In genomic region chr4:132338943-132339342, GRCm38 (mm10) we compare ENCODE assay signal across 14 mouse cellular contexts. TPM values are rescaled to one million over a fixed set of nuclear protein-coding genes. Genes with fewer than 3 reads are reported as not detected.
DNase-seq lines count a peak whose midpoint lies in the region; ATAC-seq lines count a peak whose summit lies in the region.
"Had no signal": no experiment of that assay in that cellular context is flagged by ENCODE, and none has a peak within 500 bp of the region (broad histone marks: within the 10 kb centered on the region; RNA-seq: fewer than 3 reads in every experiment).

No protein-coding gene starts in this region.

- intact Hi-C loops in left cerebral cortex, postnatal 14 days (cut with DNase I) = no loop called here
- intact Hi-C loops in gastrocnemius, postnatal 36 days (cut with DNase I) = no loop called here

- H3K4me3 ChIP-seq in liver, embryonic 11.5 days (ENCODE audit: low read depth, low read length) = no peak overlapping the region
- H3K4me3 ChIP-seq: embryonic facial prominence, embryonic 13.5 days; hindbrain, embryonic 10.5 days; liver, embryonic 12.5 days; neural tube, embryonic 15.5 days had no signal

- no peak for ATAC-seq in liver, embryonic 11.5 days (replicated peaks; ENCODE audit: low FRiP score)
- ATAC-seq: liver, embryonic 12.5 days; Patski had no signal

- H3K27ac ChIP-seq in liver, embryonic 11.5 days (ENCODE audit: low read depth, low read length) = no peak overlapping the region
- H3K27ac ChIP-seq: embryonic facial prominence, embryonic 13.5 days; hindbrain, embryonic 10.5 days; liver, embryonic 12.5 days; neural tube, embryonic 15.5 days had no signal

- no peak overlapping the region; the same call in 1 of the 2 replicates for H3K4me2 ChIP-seq in liver, embryonic 11.5 days
- H3K4me2 ChIP-seq: embryonic facial prominence, embryonic 13.5 days; liver, embryonic 12.5 days; neural tube, embryonic 15.5 days had no signal

- no peaks in the 10 kb centered on the region for H3K9me3 ChIP-seq in liver, embryonic 11.5 days (ENCODE audit: control insufficient read depth, low read length)
- H3K9me3 ChIP-seq: embryonic facial prominence, embryonic 13.5 days; hindbrain, embryonic 10.5 days; liver, embryonic 12.5 days; neural tube, embryonic 15.5 days had no signal

- no peak overlapping the region for H3K9ac ChIP-seq in liver, embryonic 11.5 days (ENCODE audit: low read depth, low read length)
- H3K9ac ChIP-seq: embryonic facial prominence, embryonic 13.5 days; liver, embryonic 12.5 days; neural tube, embryonic 15.5 days had no signal

- peaks cover 60% of the 10 kb centered on the region for H3K36me3 ChIP-seq in liver, embryonic 11.5 days (ENCODE audit: control insufficient read depth, insufficient read depth, low read length)

- 92% methylated on average over 13 of the region's 13 CpGs for WGBS in liver, embryonic 11.5 days

- H3K4me1 ChIP-seq in liver, embryonic 11.5 days (replicated peaks; ENCODE audit: control insufficient read depth, insufficient read depth, low read length) = peaks cover 15% of the 10 kb centered on the region

- H3K27me3 ChIP-seq in liver, embryonic 11.5 days (replicated peaks; ENCODE audit: control insufficient read depth, insufficient read depth, low read length) = no peaks in the 10 kb centered on the region
- H3K27me3 ChIP-seq: embryonic facial prominence, embryonic 13.5 days; liver, embryonic 12.5 days; neural tube, embryonic 15.5 days; Patski had no signal

- peak; percentile 76 for DNase-seq in adrenal gland, postnatal 14 days
- DNase-seq in adrenal gland, adult 18-20 months (ENCODE audit: low spot score in 2 of 2) = no peak
- peak; percentile 17 to 23 for DNase-seq in left cerebral cortex, postnatal 14 days (ENCODE audit: low spot score in 2 of 2)
- DNase-seq in left cerebral cortex, adult 9 months (ENCODE audit: low spot score in 2 of 2) = no peak
- DNase-seq in gastrocnemius, postnatal 36 days = peak; percentile 29 to 50
- peak; percentile 42 to 63 for DNase-seq in layer of hippocampus, postnatal 10 days (ENCODE audit: low spot score in 2 of 2)
- no peak for DNase-seq in liver, embryonic 11.5 days (ENCODE audit: low spot score)
- DNase-seq in B cell, adult 2 months = no peak

RNA-seq across cellular contexts. Expression of gene Trnau1ap, which starts 9.6 kb away (rescaled TPM):
- 33.2 and 35.3 TPM in 2 replicates for total RNA-seq in adrenal gland, postnatal 14 days (2021)
- 10 to 100 TPM; 27.1 to 32.9 TPM for total RNA-seq in adrenal gland, adult 18-20 months (2021)
- total RNA-seq in left cerebral cortex, postnatal 14 days (2021) = 10 to 100 TPM; 20.1 to 22.1 TPM
- total RNA-seq in gastrocnemius, postnatal 36 days (2021) = 10 to 100 TPM in 1 of 2 experiments, 1 to 10 TPM in 1; 7.2 to 11.0 TPM
- total RNA-seq in layer of hippocampus, postnatal 10 days (2021) = 10 to 100 TPM; 25.7 to 29.2 TPM
- polyA plus RNA-seq in liver, embryonic 11.5 days (2014; fragmentation: Nextera tagmentation; extraction: Ambion mirVana) = 80.1 and 89.3 TPM in 2 replicates

RNA-seq across cellular contexts. Expression of gene Rcc1, which starts 14.5 kb away (rescaled TPM):
- total RNA-seq in adrenal gland, postnatal 14 days (2021) = 20.6 and 24.9 TPM in 2 replicates
- 10 to 100 TPM; 15.4 to 15.6 TPM for total RNA-seq in adrenal gland, adult 18-20 months (2021)
- 10 to 100 TPM; 13.8 to 14.0 TPM for total RNA-seq in left cerebral cortex, postnatal 14 days (2021)
- 1 to 10 TPM; 6.0 to 6.3 TPM for total RNA-seq in gastrocnemius, postnatal 36 days (2021)
- total RNA-seq in layer of hippocampus, postnatal 10 days (2021) = 10 to 100 TPM; 17.7 to 20.1 TPM
- 99.8 and 105 TPM in 2 replicates for polyA plus RNA-seq in liver, embryonic 11.5 days (2014; fragmentation: Nextera tagmentation; extraction: Ambion mirVana)

RNA-seq across cellular contexts. Expression of gene Rab42, which starts 35.8 kb away (rescaled TPM):
- total RNA-seq in adrenal gland, postnatal 14 days (2021) = 0.93 and 3.5 TPM in 2 replicates
- total RNA-seq in adrenal gland, adult 18-20 months (2021) = 1 to 10 TPM; 1.4 to 1.6 TPM
- total RNA-seq in left cerebral cortex, postnatal 14 days (2021) = 1 to 10 TPM in 1 of 2 experiments, under 1 TPM in 1; 0.61 to 1.3 TPM
- total RNA-seq in gastrocnemius, postnatal 36 days (2021) = not detected
- 1 to 10 TPM; 1.8 to 2.6 TPM for total RNA-seq in layer of hippocampus, postnatal 10 days (2021)
- 0.75 and 1.5 TPM in 2 replicates for polyA plus RNA-seq in liver, embryonic 11.5 days (2014; fragmentation: Nextera tagmentation; extraction: Ambion mirVana)
- total RNA-seq: megakaryocyte-erythroid progenitor cell, adult 5-6 weeks had no signal
- polyA plus RNA-seq: Patski had no signal

Comparison
In these comparisons a context has a peak if more than half of its experiments do, and no peak if none do; other contexts are left out.
1. DNase-seq: peak in adrenal gland, postnatal 14 days (single experiment), left cerebral cortex, postnatal 14 days (2 of 2), gastrocnemius, postnatal 36 days (2 of 2) and layer of hippocampus, postnatal 10 days (2 of 2); none in adrenal gland, adult 18-20 months (0 of 2), left cerebral cortex, adult 9 months (0 of 2), liver, embryonic 11.5 days (single experiment) and B cell, adult 2 months (0 of 2).